Mouse (Mus musculus) retina, adult 2 months (tissue): Measurements from ENCODE around the gene Nat8.
"Not testable (repeated sequence)": the region's sequence is repeated elsewhere in the genome, so short reads cannot be mapped to it uniquely, and the experiment has no call there.

Source experiments
- DNase-seq: peaks from one replicate; pipeline ENCODE4 v3.0.0-alpha.2; 2012; ENCODE audit warnings: low read depth, low spot score

Gene Nat8

DNA sequence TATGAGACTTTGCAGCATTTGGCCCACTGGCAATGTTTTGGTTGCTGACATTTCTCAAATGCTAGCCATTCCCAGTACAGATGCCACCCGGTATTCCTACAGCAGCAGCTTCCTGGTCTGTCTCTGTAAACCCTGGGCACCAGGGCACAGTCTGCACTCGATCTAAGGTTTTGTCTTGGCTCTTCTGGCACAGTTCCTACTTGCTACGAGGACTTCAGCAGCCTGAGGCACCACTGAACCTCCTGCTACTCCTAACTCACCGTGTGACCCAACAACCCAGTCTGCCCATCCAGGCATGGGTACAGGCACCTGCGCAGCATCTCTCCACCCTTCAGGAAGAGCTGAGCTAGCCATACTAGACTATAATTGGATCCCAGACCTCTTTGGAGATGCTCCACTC lies 4.2 kb upstream of the Nat8 start:
- DNase-seq = not testable (repeated sequence)

DNA sequence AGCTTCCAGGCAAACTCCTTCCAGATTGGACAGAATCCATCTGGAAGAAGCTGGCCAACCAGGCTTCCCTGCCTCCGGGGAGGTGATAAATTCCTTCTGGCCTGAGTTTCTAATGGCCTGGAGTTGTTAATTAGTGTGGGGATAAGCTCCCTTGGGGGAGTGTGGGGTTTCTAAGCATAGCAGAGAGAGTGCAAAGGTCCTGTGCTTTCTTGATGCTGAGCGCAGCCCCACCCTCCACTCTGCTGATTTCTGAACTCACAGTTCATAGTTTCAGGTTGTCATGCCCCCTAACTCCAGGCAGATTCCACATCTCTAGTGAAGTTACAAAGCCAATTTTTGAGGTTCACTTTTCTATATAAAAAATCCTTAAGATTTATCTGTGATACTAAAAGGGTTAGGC lies 3.2 kb upstream of the Nat8 start:
- not testable (repeated sequence) for DNase-seq

DNA sequence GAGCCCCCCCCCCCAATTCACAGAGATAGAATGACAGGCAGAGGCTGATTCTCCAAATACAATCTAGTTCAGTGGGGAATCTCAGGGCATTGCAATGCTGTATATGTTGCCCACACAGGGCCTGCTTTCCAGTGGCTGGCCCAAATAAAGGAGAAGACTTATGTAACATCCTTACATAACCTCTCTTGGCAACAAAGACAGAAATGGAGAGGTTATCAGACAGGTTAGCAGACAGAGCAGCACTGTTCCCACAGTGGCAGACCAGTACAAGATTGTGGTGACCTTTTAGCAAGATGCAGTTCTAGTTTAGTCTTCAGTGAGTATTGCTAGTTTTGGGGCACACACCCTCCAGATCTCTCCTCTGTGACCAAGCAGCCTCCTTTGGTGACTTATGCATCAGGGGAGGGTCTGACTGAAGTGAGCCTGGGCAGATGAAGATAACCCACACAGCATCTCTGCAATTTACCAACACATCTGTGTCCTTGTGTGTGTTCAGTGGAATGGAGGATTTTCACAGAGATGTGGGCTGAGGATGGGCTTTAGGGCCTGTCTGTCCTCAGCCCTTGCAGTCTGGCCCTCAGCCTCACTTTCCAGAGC lies 2.7 kb upstream of the Nat8 start:
- DNase-seq = not testable (repeated sequence)

DNA sequence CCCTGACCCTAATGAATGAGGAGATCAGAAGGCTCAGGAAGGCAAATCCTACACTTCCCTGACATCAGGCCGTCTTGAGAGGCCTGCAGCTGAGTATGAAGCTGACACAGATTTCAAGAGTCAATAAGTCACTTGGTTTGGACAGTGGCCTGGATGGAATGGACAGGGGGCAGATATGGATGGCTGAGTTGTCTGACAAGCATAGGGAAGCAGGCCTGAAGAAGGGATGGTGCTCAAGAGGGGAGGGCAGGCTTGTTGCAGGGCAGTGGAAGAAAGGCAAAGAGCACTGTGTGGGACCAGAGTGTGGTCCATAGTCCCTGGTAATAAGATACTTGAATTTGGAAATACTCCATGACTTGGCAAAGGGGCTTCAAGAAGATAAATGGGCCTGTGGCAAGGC lies 2.4 kb downstream of the Nat8 start:
- DNase-seq = no peak

DNA sequence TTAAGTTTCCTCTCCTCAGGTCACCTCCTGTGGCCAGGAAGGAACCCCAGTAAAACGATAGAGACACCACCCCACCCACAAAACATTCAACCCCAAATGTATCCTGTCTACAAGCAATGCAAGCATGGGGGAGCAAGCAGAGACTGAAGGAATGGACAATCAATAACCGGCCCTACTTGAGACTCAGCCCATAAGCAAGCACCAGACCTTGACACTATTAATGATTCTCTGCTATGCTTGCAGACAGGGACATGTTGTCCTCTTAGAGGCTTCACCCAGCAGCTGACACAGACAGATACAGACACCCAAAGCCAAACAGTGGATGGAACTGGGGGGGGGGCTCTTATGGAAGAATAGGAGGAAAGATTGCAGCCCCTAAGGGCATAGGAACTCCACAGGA lies 6.0 kb downstream of the Nat8 start:
- no peak for DNase-seq

DNA sequence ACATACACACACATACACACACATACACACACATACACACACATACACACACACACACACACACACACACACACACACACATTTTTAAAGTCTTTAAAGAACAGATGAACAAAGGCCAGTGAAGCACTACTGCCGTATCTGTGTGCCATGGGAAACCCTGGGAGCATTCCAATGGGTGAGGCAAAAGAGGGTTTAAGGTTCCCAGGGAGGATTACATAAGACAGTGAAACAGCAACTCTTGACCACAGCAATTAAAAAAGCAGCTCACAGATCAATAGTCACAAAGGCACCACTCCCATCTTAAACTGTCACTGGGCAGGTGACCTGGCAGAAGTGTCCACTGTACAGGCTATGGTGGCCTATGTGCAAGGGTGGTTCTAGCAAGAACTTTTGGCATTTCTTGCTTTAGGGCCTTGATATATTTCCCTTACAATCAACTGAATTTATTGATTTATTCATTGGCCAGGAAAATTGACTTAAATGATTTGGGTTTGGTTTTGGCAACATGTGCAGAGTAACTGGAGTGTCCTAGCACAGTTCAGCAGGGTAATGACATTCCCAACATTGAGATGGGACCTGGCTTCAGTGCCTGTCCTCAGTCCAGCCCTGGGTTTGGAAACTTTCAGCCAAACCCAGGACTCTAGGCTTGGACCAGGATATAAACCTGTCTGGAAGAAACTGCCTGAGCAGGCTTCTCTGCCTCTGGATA lies 8.3 kb downstream of the Nat8 start:
- DNase-seq = no peak

DNA sequence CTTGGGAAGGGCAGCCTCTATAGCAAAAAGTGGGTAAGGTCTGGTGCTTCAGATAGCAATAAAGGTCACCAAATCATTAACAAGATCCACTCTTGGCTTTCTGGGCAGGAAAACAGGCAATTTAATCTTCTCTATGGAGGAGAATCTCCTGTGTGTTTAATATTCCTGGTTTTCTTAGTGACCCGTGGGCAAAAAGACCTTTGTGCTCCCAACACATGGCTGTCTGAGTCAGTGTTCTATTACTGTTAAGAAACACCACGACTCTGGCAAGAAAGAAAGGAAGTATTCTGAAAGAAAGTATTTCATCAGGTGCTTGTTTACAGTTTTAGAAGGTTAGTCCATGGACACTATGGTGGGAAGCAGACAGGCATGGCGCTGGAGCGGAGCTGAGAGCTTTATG lies 9.6 kb downstream of the Nat8 start:
- DNase-seq = no peak

DNA sequence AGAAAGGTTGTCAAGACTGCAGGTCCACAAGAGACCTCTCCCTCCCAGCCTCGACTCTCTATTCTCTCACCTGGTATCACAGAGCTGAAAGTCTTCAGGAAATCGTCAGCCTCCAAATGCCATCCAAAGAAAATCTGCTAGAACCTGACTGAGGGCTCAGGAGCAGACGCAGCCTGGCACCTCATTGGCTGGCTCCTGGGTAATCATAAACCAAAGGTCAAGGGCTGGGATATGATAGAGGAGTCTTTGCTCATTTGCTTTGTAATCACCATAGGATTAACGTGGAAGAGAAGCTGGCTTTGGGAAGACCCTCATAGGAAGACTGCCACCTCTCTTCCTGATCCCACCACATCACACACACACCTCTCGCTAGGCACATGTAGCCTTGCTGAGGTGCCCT lies 11.0 kb downstream of the Nat8 start, which contains the start of the genes Nat8f6 and Nat8f5:
Nat8f6 (minus strand) TSS at position 118 of the 400 bp plus-strand sequence.
Nat8f5 (minus strand) TSS at position 136 of the 400 bp plus-strand sequence.
- no peak for DNase-seq

DNA sequence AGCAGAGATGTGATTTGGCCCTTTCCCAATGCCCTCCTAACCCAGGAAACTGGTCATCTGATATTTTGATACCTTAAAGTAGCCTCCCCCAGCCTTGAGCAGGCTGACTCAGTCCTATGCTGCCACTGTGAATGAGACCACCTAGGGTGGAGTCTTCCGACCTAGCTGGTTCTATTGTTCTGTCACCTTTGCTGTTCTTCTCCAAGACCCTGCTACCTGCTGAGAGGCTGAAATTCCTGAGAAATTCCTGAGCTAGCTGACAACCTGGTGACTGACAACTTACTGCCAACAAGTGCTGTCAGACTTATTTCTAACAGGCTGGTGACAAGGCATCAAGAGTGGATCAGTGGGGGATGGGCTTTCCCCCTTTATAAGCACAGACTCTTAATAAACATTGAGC lies 13.5 kb downstream of the Nat8 start:
- DNase-seq = no peak

DNA sequence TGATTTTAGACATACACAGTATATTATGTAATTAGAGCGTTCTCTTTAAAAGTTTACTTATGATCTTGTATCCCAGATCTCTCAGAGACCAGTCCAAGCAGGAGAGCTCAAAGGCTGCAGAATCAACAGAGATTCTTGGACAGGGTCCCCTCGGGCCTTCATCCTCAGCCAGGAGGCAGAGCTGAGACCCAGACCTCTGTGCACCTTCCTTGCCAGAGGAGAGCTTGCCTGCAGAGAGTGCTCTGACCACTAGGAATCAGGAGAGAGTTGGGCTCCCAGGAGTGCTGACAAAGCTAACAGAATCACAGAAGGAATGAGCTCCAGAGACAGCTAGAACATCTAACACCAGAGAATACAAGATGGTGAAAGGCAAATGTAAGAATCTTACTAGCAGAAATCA lies 18.5 kb downstream of the Nat8 start:
- no peak for DNase-seq

DNA sequence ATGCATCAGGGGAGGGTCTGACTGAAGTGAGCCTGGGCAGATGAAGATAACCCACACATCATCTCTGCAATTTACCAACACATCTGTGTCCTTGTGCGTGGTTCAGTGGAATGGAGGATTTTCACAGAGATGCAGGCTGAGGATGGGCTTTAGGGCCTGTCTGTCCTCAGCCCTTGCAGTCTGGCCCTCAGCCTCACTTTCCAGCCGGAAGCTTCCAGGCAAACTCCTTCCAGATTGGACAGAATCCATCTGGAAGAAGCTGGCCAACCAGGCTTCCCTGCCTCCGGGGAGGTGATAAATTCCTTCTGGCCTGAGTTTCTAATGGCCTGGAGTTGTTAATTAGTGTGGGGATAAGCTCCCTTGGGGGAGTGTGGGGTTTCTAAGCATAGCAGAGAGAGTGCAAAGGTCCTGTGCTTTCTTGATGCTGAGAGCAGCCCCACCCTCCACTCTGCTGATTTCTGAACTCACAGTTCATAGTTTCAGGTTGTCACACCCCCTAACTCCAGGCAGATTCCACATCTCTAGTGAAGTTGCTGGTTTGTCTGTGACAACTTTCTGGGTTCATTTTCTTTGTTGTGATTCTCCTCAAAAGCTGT lies 20.8 kb downstream of the Nat8 start:
- DNase-seq = not testable (repeated sequence)

DNA sequence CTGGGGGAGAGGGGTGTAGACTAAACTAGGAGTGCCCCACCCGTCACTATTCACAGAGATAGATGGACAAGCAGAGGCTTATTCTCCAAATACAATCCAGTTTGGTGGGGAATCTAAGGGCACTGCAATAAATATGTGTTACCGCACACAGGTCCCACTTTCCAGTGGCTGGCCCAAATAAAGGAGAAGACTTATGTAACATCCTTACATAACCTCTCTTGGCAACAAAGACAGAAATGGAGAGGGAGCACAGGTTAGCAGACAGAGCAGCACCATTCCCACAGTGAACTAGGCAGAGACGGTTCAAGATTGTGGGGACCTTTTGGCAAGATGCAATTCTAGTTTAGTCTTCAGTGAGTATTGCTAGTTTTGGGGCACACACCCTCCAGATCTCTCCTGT lies 21.4 kb downstream of the Nat8 start:
- DNase-seq = not testable (repeated sequence)

DNA sequence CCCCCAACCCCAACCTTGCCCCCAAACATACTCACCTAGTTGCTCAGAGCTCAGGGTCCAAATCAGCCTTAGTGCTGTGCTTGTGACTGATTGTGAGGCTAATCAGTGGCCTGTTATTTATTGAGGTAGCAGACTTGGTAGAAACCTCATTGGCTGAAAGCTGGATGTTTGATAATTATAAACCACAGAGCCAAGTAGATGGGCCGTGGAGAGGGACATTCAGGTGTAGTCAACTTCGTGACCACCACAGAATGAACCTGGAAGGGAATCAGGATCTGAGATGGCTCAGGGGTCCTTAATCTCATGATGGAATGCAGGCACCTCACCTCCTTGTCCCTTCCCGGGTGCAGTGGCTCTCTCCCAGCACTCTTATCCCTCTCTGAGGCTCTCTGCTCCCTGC lies 22.1 kb downstream of the Nat8 start:
- not testable (repeated sequence) for DNase-seq

DNA sequence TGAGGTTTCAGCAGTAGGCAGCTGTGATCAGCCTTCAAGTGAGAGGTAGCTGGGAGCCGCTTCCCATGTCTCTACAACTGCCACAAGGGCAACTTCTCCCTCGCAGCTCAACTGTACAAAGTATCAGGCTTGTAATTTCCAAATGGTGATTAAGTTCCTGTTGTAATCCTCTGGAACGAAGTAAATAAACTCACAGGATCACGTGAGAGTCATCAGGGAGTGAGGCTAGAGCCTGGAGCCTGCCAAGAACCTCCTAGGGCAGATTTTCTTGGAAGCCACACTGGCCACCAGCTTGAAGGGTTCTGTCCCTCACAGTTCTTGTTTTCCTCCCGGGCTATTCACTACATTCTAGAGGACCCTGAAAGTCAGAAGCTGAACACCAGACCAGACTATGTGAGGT lies 28.7 kb downstream of the Nat8 start:
- DNase-seq = not testable (repeated sequence)
